Mouse (Mus musculus): ENCODE measurements around the gene Pabpc4l. TPM values are rescaled to one million over a fixed set of nuclear protein-coding genes. Genes with fewer than 3 reads are reported as not detected.
"Not testable (repeated sequence)": the region's sequence is repeated elsewhere in the genome, so short reads cannot be mapped to it uniquely, and the experiment has no call there.

The Pabpc4l gene
- polyA plus RNA-seq (2015; fragmentation: Nextera tagmentation; extraction: Ambion mirVana) = 0.85 TPM in 2 replicates

GRCm38 (mm10) chr3:46447481-46448265 is at the start of gene Pabpc4l:
TSS of gene Pabpc4l (minus strand) at chr3:46448219.
- ATAC-seq = peak; percentile 53
- Histone ChIP-seq H3K27me3 (ENCODE audit: insufficient read depth, low read length) (no peaks in the 10 kb centered on the region), H3K4me1 (ENCODE audit: insufficient read depth) (no peaks in the 10 kb centered on the region), H3K4me2 (ENCODE audit: low read depth, low read length) (peak within 1 kb of the TSS; percentile 79), H3K9me3 (ENCODE audit: low read length) (no peaks in the 10 kb centered on the region), H3K9ac (replicated peaks) (peak within 1 kb of the TSS; percentile 54), H3K36me3 (replicated peaks; ENCODE audit: insufficient read depth, low read length) (no peaks in the 10 kb centered on the region), H3K27ac (ENCODE audit: low read depth) (0 out of 2 replicates have a peak within 1 kb of the TSS, but pooled peaks have one; percentile 34), H3K4me3 (ENCODE audit: low read depth, low read length) (peak within 1 kb of the TSS; percentile 51)
- peak; percentile 27 for DNase-seq
- 1% methylated on average over 37 of the region's 37 CpGs for WGBS (ENCODE audit: insufficient replicate concordance)
- TF ChIP-seq CTCF (IDR thresholded peaks at IDR 0.05; ENCODE audit: low read depth) = no peak
- TF ChIP-seq EP300 (IDR thresholded peaks at IDR 0.05; ENCODE audit: low read depth) = no peak

- TF ChIP-seq EP300 (IDR thresholded peaks at IDR 0.05; ENCODE audit: low read depth) (no peak), CTCF (IDR thresholded peaks at IDR 0.05; ENCODE audit: low read depth) (no peak)
- WGBS (ENCODE audit: insufficient replicate concordance) = 63% methylated on average over 5 of the region's 5 CpGs
- H3K27ac ChIP-seq (ENCODE audit: low read depth) = no peak overlapping the region
Observed at GRCm38 (mm10) chr3:46490989-46491259, 42.9 kb upstream of the Pabpc4l start.

GRCm38 (mm10) chr3:46490132-46490988 is 42.3 kb upstream of the Pabpc4l start:
- no peak overlapping the region for H3K27ac ChIP-seq (ENCODE audit: low read depth)
- TF ChIP-seq EP300 (IDR thresholded peaks at IDR 0.05; ENCODE audit: low read depth) = no peak
- no peak for TF ChIP-seq CTCF (IDR thresholded peaks at IDR 0.05; ENCODE audit: low read depth)
- H3K4me3 ChIP-seq (ENCODE audit: low read depth, low read length) = no peak overlapping the region
- H3K36me3 ChIP-seq (replicated peaks; ENCODE audit: insufficient read depth, low read length) = no peaks in the 10 kb centered on the region
- 70% methylated on average over 15 of the region's 15 CpGs for WGBS (ENCODE audit: insufficient replicate concordance)
- no peak overlapping the region for H3K9ac ChIP-seq (replicated peaks)
- H3K4me1 ChIP-seq (ENCODE audit: insufficient read depth) = no peaks in the 10 kb centered on the region
- H3K4me2 ChIP-seq (ENCODE audit: low read depth, low read length) = no peak overlapping the region
- no peaks in the 10 kb centered on the region for H3K27me3 ChIP-seq (ENCODE audit: insufficient read depth, low read length)
- DNase-seq (no peak), ATAC-seq (no peak)
- H3K9me3 ChIP-seq (ENCODE audit: low read length) = no peaks in the 10 kb centered on the region

More at GRCm38 (mm10) chr3:46490989-46491259, 42.9 kb upstream of the Pabpc4l start:
- no peaks in the 10 kb centered on the region for H3K9me3 ChIP-seq (ENCODE audit: low read length)
- H3K4me1 ChIP-seq (ENCODE audit: insufficient read depth) = no peaks in the 10 kb centered on the region
- no peak overlapping the region for H3K4me2 ChIP-seq (ENCODE audit: low read depth, low read length)
- ATAC-seq (no peak), DNase-seq (no peak)
- no peaks in the 10 kb centered on the region for H3K27me3 ChIP-seq (ENCODE audit: insufficient read depth, low read length)
- H3K4me3 ChIP-seq (ENCODE audit: low read depth, low read length) = no peak overlapping the region
- no peaks in the 10 kb centered on the region for H3K36me3 ChIP-seq (replicated peaks; ENCODE audit: insufficient read depth, low read length)
- H3K9ac ChIP-seq (replicated peaks) = no peak overlapping the region

- not testable (repeated sequence) for H3K4me2 ChIP-seq (ENCODE audit: low read depth, low read length); ATAC-seq; H3K9me3 ChIP-seq (ENCODE audit: low read length); H3K4me1 ChIP-seq (ENCODE audit: insufficient read depth); H3K4me3 ChIP-seq (ENCODE audit: low read depth, low read length); H3K36me3 ChIP-seq (replicated peaks; ENCODE audit: insufficient read depth, low read length); H3K27me3 ChIP-seq (ENCODE audit: insufficient read depth, low read length); DNase-seq; H3K27ac ChIP-seq (ENCODE audit: low read depth); H3K9ac ChIP-seq (replicated peaks)
- WGBS (ENCODE audit: insufficient replicate concordance) = 50% methylated on average over 1 of the region's 1 CpGs
Observed at GRCm38 (mm10) chr3:46486091-46486490, 38.1 kb upstream of the Pabpc4l start.

GRCm38 (mm10) chr3:46448266-46448532 is 180 bp upstream of the Pabpc4l start:
- Histone ChIP-seq H3K27ac (ENCODE audit: low read depth) (no peak overlapping the region), H3K4me1 (ENCODE audit: insufficient read depth) (no peaks in the 10 kb centered on the region), H3K4me3 (ENCODE audit: low read depth, low read length) (peak overlapping the region; percentile 51), H3K36me3 (replicated peaks; ENCODE audit: insufficient read depth, low read length) (no peaks in the 10 kb centered on the region), H3K4me2 (ENCODE audit: low read depth, low read length) (peak overlapping the region; percentile 79), H3K9me3 (ENCODE audit: low read length) (no peaks in the 10 kb centered on the region), H3K9ac (replicated peaks) (no peak overlapping the region; the same call in 1 of the 2 replicates), H3K27me3 (ENCODE audit: insufficient read depth, low read length) (no peaks in the 10 kb centered on the region)
- WGBS (ENCODE audit: insufficient replicate concordance) = 13% methylated on average over 5 of the region's 5 CpGs
- DNase-seq (no peak), ATAC-seq (no peak)
- TF ChIP-seq EP300 (IDR thresholded peaks at IDR 0.05; ENCODE audit: low read depth) (no peak), CTCF (IDR thresholded peaks at IDR 0.05; ENCODE audit: low read depth) (no peak)

DNA sequence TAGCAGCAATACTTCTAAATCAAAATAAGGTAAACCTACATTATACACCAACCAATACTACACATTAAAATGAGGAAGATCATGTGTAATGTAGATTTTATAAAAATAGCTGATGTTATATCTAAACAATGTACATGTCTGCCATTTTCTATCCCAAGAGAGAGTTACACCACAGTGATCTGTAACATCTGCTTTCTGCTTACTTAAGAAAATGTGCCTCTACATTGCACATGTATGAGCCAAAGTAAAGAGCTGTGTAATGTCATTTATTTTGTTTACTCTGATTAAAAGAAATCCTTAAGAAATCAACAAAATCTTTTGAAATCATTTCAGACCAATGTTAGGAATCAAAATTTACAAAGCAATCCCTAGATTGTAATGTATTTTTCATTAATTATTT is 16.6 kb downstream of the Pabpc4l start:
- Histone ChIP-seq H3K27me3 (ENCODE audit: insufficient read depth, low read length) (no peaks in the 10 kb centered on the region), H3K27ac (ENCODE audit: low read depth) (no peak overlapping the region), H3K4me2 (ENCODE audit: low read depth, low read length) (no peak overlapping the region), H3K9me3 (ENCODE audit: low read length) (no peaks in the 10 kb centered on the region), H3K36me3 (replicated peaks; ENCODE audit: insufficient read depth, low read length) (no peaks in the 10 kb centered on the region), H3K4me3 (ENCODE audit: low read depth, low read length) (no peak overlapping the region), H3K9ac (replicated peaks) (no peak overlapping the region), H3K4me1 (ENCODE audit: insufficient read depth) (no peaks in the 10 kb centered on the region)
- ATAC-seq = no peak
- DNase-seq = no peak
- no peak for TF ChIP-seq CTCF (IDR thresholded peaks at IDR 0.05; ENCODE audit: low read depth)
- no peak for TF ChIP-seq EP300 (IDR thresholded peaks at IDR 0.05; ENCODE audit: low read depth)

All from liver, postnatal 0 days (tissue).